Mouse (Mus musculus) neural tube, embryonic 15.5 days (tissue): ENCODE measurements around the gene Nup54. TPM values are rescaled to one million over a fixed set of nuclear protein-coding genes. Genes with fewer than 3 reads are reported as not detected.
A peak's percentile ranks its signal among the peaks of the same experiment; 100 is the strongest.

ENCODE experiments used
- ATAC-seq: fragments of 200-750 bp; cut with Nextera tagmentation; 2 replicates; pipeline ENCODE4 v1.8.0; 2017; ENCODE audit warnings: mild to moderate bottlenecking, moderate TSS enrichment, moderate library complexity; ENCODE audit not compliant: low FRiP score
- H3K27ac ChIP-seq: fragments of 300-500 bp; sonication (generic); replicated peaks from 2 replicates; pipeline ENCODE4 v1.5.1; 2015; ENCODE audit warnings: mild to moderate bottlenecking, inconsistent platforms
- H3K27me3 ChIP-seq: fragments of 300-500 bp; sonication (generic); replicated peaks from 2 replicates; pipeline ENCODE4 v1.6.1; 2015; ENCODE audit warnings: inconsistent platforms
- H3K36me3 ChIP-seq: fragments of 300-500 bp; sonication (generic); 2 replicates; pipeline ENCODE4 v1.6.1; 2015; ENCODE audit warnings: inconsistent platforms
- H3K4me1 ChIP-seq: fragments of 300-500 bp; sonication (generic); 2 replicates; pipeline ENCODE4 v1.6.1; 2015; ENCODE audit warnings: inconsistent platforms
- H3K4me2 ChIP-seq: fragments of 300-500 bp; sonication (generic); 2 replicates; pipeline ENCODE4 v1.6.1; 2015; ENCODE audit warnings: inconsistent platforms, mild to moderate bottlenecking, moderate library complexity
- H3K4me3 ChIP-seq: fragments of 300-500 bp; sonication (generic); replicated peaks from 2 replicates; pipeline ENCODE4 v1.5.1; 2015; ENCODE audit warnings: mild to moderate bottlenecking, inconsistent platforms
- H3K9ac ChIP-seq: fragments of 300-500 bp; sonication (generic); replicated peaks from 2 replicates; pipeline ENCODE4 v1.6.1; 2015; ENCODE audit warnings: mild to moderate bottlenecking, inconsistent platforms
- H3K9me3 ChIP-seq: fragments of 300-500 bp; sonication (generic); replicated peaks from 2 replicates; pipeline ENCODE4 v1.6.1; 2016; ENCODE audit warnings: inconsistent platforms
- WGBS: fragments of 180-500 bp; shearing (Covaris S2); methylation state at CpG from one replicate; pipeline ENCODE4 v1.1.7; 2015; ENCODE audit warnings: mixed read lengths; 5-methylcytosine and 5-hydroxymethylcytosine counted together
- microRNA-seq: library from miRNA; unstranded; fragments of <30 nt; microRNA quantifications from one replicate; pipeline ENCODE4, GENCODE M21; 2017
- polyA plus RNA-seq: library from polyadenylated mRNA; unstranded; fragments of >200 nt; fragmentation: Nextera tagmentation; extraction: Ambion mirVana; gene quantifications from 2 replicates; pipeline ENCODE4 v1.2.1, GENCODE M21; 2015

Gene Nup54
- polyA plus RNA-seq, 1 experiment from 2014 or later: 49.2 TPM

GRCm38 (mm10) chr5:92372605-92373004 is 62.4 kb downstream of the Nup54 start:
- Histone ChIP-seq H3K9ac (no peak overlapping the region), H3K4me1 (peaks cover 17% of the 10 kb centered on the region), H3K27me3 (no peaks in the 10 kb centered on the region), H3K4me2 (no peak overlapping the region), H3K4me3 (no peak overlapping the region), H3K27ac (no peak overlapping the region), H3K36me3 (no peaks in the 10 kb centered on the region), H3K9me3 (no peaks in the 10 kb centered on the region)
- ATAC-seq: no peak
- 60% methylated on average over 2 of the region's 2 CpGs for WGBS

GRCm38 (mm10) chr5:92371361-92371976 is 63.5 kb downstream of the Nup54 start:
- Histone ChIP-seq H3K4me1 (peaks cover 17% of the 10 kb centered on the region), H3K9ac (no peak overlapping the region), H3K9me3 (no peaks in the 10 kb centered on the region), H3K36me3 (no peaks in the 10 kb centered on the region), H3K27me3 (no peaks in the 10 kb centered on the region), H3K4me2 (no peak overlapping the region), H3K4me3 (no peak overlapping the region), H3K27ac (0 out of 2 replicates have a peak overlapping the region, but pooled peaks have one; percentile 20)
- no peak for ATAC-seq
- WGBS: 63% methylated on average over 14 of the region's 14 CpGs

GRCm38 (mm10) chr5:92370891-92371290 is 64.1 kb downstream of the Nup54 start:
- Histone ChIP-seq H3K4me1 (peaks cover 17% of the 10 kb centered on the region), H3K9ac (no peak overlapping the region), H3K4me3 (no peak overlapping the region), H3K36me3 (no peaks in the 10 kb centered on the region), H3K27me3 (no peaks in the 10 kb centered on the region), H3K4me2 (no peak overlapping the region), H3K27ac (0 out of 2 replicates have a peak overlapping the region, but pooled peaks have one; percentile 20), H3K9me3 (no peaks in the 10 kb centered on the region)
- WGBS: 58% methylated on average over 6 of the region's 6 CpGs
- no peak for ATAC-seq

- ATAC-seq: no peak
- no peaks in the 10 kb centered on the region for H3K27me3 ChIP-seq
- no peak overlapping the region for H3K4me2 ChIP-seq
- no peaks in the 10 kb centered on the region for H3K9me3 ChIP-seq
- no peak overlapping the region for H3K27ac ChIP-seq
- WGBS: 75% methylated on average over 6 of the region's 6 CpGs
- no peak overlapping the region for H3K4me3 ChIP-seq
- peaks cover 17% of the 10 kb centered on the region for H3K4me1 ChIP-seq
- H3K36me3 ChIP-seq: no peaks in the 10 kb centered on the region
- no peak overlapping the region for H3K9ac ChIP-seq
Observed at GRCm38 (mm10) chr5:92370392-92370791, 64.6 kb downstream of the Nup54 start.

GRCm38 (mm10) chr5:92369151-92369994 is 65.6 kb downstream of the Nup54 start:
- Histone ChIP-seq H3K9me3 (no peaks in the 10 kb centered on the region), H3K4me2 (peak overlapping the region; percentile 35), H3K27ac (0 out of 2 replicates have a peak overlapping the region, but pooled peaks have one; percentile 41), H3K9ac (no peak overlapping the region), H3K4me3 (peak overlapping the region; percentile 5; the same call in 1 of the 2 replicates), H3K27me3 (no peaks in the 10 kb centered on the region), H3K36me3 (no peaks in the 10 kb centered on the region), H3K4me1 (peaks cover 17% of the 10 kb centered on the region)
- peak; percentile 87 for ATAC-seq
- 47% methylated on average over 13 of the region's 13 CpGs for WGBS

- Histone ChIP-seq H3K27me3 (no peaks in the 10 kb centered on the region), H3K9me3 (no peaks in the 10 kb centered on the region), H3K4me1 (peaks cover 17% of the 10 kb centered on the region), H3K4me2 (no peak overlapping the region), H3K36me3 (no peaks in the 10 kb centered on the region), H3K4me3 (no peak overlapping the region), H3K27ac (no peak overlapping the region), H3K9ac (no peak overlapping the region)
- ATAC-seq: no peak
- WGBS: 76% methylated on average over 10 of the region's 10 CpGs
Observed at GRCm38 (mm10) chr5:92368392-92368791, 66.6 kb downstream of the Nup54 start.

- H3K9ac ChIP-seq: no peak overlapping the region
Observed at GRCm38 (mm10) chr5:92366565-92366964, 68.5 kb downstream of the Nup54 start.

More at GRCm38 (mm10) chr5:92366565-92366964, 68.5 kb downstream of the Nup54 start:
- no peaks in the 10 kb centered on the region for H3K27me3 ChIP-seq
- ATAC-seq: no peak
- H3K4me2 ChIP-seq: no peak overlapping the region
- peaks cover 17% of the 10 kb centered on the region for H3K4me1 ChIP-seq
- H3K4me3 ChIP-seq: no peak overlapping the region
- no peaks in the 10 kb centered on the region for H3K36me3 ChIP-seq
- no peaks in the 10 kb centered on the region for H3K9me3 ChIP-seq
- WGBS: 86% methylated on average over 6 of the region's 6 CpGs
- no peak overlapping the region for H3K27ac ChIP-seq

Small RNA genes within 50 kb of the gene (microRNA-seq; reads per million reads assigned to microRNA genes)
- gene Mir6415: not detected

Other genes with a start within 250 kb of the Nup54 start
- gene U90926, start 219.8 kb downstream of the Nup54 start, polyA plus RNA-seq: not detected in 2 replicates
- gene Ppef2, start 178.9 kb downstream of the Nup54 start, polyA plus RNA-seq: 0.50 TPM in 1 of 2 replicates, not detected in the other
- 20.6 and 22.7 TPM in 2 replicates for gene Naaa, start 157.0 kb downstream of the Nup54 start, polyA plus RNA-seq
- 27.8 and 34.8 TPM in 2 replicates for gene Sdad1, start 124.7 kb downstream of the Nup54 start, polyA plus RNA-seq
- 0.15 TPM in 1 of 2 replicates, not detected in the other for gene Cxcl9, start 107.1 kb downstream of the Nup54 start, polyA plus RNA-seq
- 9.5 and 10.6 TPM in 2 replicates for gene Art3, start 103.4 kb downstream of the Nup54 start, polyA plus RNA-seq
- gene Cxcl10, start 86.3 kb downstream of the Nup54 start, polyA plus RNA-seq: 0.18 and 10.9 TPM in 2 replicates
- gene Scarb2, start 71.6 kb upstream of the Nup54 start, polyA plus RNA-seq: 21.2 and 21.3 TPM in 2 replicates
- gene Fam47e, start 119.8 kb upstream of the Nup54 start, polyA plus RNA-seq: 1.2 and 1.8 TPM in 2 replicates
- 17.0 and 18.3 TPM in 2 replicates for gene Stbd1, start 167.8 kb upstream of the Nup54 start, polyA plus RNA-seq
- 0.31 and 0.54 TPM in 2 replicates for gene Ccdc158, start 240.1 kb upstream of the Nup54 start, polyA plus RNA-seq
- gene Shroom3, start 248.2 kb upstream of the Nup54 start, polyA plus RNA-seq: 1.8 and 2.3 TPM in 2 replicates